Mouse (Mus musculus): ENCODE data around the gene Zfp87. TPM values are rescaled to one million over a fixed set of nuclear protein-coding genes. Genes with fewer than 3 reads are reported as not detected.

Gene Zfp87
- 45.3 and 77.5 TPM in 2 replicates for polyA plus RNA-seq (2015; fragmentation: Nextera tagmentation; extraction: Ambion mirVana)

DNA sequence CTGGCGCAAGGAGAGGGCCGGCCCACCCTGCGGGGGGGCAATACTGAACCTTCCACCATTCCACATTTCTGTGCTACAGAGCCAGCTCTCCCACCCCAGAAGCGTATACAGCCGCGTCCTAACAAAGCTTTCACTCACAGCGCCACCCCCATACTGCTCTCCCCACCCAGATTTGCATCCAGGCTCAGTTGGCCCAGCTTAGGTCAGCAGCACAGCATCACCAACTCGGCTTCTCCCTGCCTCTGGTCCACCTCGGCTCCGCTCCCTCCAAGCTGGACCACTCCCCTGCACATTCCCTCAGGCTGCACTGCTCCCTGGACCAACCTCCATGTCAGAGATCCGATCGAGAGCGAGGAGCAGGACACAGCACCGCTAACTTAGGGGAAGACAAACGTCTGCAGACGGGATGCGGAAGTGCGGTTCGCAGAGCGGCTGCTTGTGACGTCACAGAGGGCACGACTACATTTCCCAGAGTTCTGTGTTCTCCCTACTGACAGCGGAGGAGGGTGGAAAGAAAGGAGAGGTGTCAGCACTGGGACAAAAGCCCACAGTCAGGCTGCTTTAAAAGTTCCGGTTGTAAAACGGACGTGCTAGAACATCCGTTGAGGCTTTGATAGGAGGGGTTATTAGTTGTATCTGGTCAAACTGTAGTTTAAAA, at the start of gene Zfp87, which contains the start of gene Gm26965:
Zfp87 (minus strand) TSS at position 425 of the 658 bp plus-strand sequence.
Gm26965 (minus strand) TSS at position 399 of the 658 bp plus-strand sequence.

DNA sequence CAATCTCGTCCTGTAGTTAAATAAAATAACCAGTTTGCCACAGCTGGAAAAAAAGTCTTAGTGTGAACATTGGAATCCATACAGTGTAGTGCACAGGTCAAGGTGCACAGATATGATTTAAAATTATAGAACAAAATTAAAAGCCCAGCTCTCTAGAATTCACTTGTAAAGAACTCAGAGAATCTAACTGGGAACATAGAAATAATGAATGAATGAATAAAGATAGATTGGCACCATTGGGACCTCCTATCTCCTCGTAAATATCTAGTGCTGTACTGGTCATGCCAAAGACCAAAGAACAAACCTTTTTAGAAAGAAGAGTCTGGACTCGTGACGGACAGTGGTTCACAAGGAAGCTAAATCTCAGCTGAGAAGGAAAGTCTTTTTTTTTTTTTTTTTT, 27.8 kb upstream of the Zfp87 start, which contains the start of gene Zfp748:
Zfp748 (minus strand) TSS at position 101 of the 400 bp plus-strand sequence.

DNA sequence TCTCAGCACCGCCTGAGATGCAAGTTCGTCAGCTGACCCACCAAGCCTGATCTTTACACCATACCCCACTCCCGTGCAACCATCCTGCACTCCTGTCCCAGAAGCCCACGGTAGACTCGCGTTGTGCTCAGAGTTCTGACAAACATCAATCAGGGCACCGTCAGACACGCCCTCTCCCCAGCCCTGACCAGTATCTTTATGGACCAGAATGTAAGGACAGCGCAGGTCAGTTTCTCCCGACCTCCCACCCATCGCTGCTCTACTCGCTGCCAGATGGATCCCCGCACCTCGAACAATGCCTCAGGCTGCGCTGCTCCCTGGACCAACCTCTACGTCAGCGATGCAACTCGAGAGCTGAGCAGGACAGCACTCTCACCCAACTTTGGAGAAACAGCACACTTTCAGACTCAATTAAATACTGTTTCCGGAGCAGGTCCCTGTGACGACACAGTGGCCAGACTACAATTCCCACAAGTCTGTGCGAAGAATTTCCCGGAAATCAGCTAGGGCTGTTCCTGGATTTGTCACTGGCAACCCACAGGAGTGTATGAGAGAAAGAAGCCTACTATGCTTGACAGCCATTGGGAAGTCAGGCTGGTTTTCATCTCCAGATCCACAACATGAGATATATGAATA, 25.8 kb downstream of the Zfp87 start, which contains the start of gene Zfp58:
Zfp58 (minus strand) TSS at position 472 of the 636 bp plus-strand sequence.

GRCm38 (mm10) chr13:67483625-67484423, 42.2 kb downstream of the Zfp87 start, which contains the start of gene Zfp874b:
Zfp874b (minus strand) TSS chr13:67484258.

Other genes with a start within 250 kb of the Zfp87 start
- gene Zfp458, start 247.7 kb downstream of the Zfp87 start, polyA plus RNA-seq (2015; fragmentation: Nextera tagmentation; extraction: Ambion mirVana), result 0.96 and 1.4 TPM in 2 replicates
- gene Zfp457, start 219.7 kb downstream of the Zfp87 start, polyA plus RNA-seq (2015; fragmentation: Nextera tagmentation; extraction: Ambion mirVana), result 0.44 and 0.83 TPM in 2 replicates
- 1.1 and 2.0 TPM in 2 replicates for gene Zfp595, start 193.6 kb downstream of the Zfp87 start, polyA plus RNA-seq (2015; fragmentation: Nextera tagmentation; extraction: Ambion mirVana)
- gene Gm28044, start 165.6 kb downstream of the Zfp87 start, polyA plus RNA-seq (2015; fragmentation: Nextera tagmentation; extraction: Ambion mirVana), result 0.43 and 1.7 TPM in 2 replicates
- 0.76 and 0.87 TPM in 2 replicates for gene Zfp953, start 165.6 kb downstream of the Zfp87 start, polyA plus RNA-seq (2015; fragmentation: Nextera tagmentation; extraction: Ambion mirVana)
- 0.57 and 0.80 TPM in 2 replicates for gene Gm28041, start 150.4 kb downstream of the Zfp87 start, polyA plus RNA-seq (2015; fragmentation: Nextera tagmentation; extraction: Ambion mirVana)
- gene Zfp456, start 150.4 kb downstream of the Zfp87 start, polyA plus RNA-seq (2015; fragmentation: Nextera tagmentation; extraction: Ambion mirVana), result 0.74 and 0.84 TPM in 2 replicates
- gene Zfp429, start 126.4 kb downstream of the Zfp87 start, polyA plus RNA-seq (2015; fragmentation: Nextera tagmentation; extraction: Ambion mirVana), result 5.2 and 5.7 TPM in 2 replicates
- gene Zfp459, start 104.8 kb downstream of the Zfp87 start, polyA plus RNA-seq (2015; fragmentation: Nextera tagmentation; extraction: Ambion mirVana), result 0.12 and 0.19 TPM in 2 replicates
- 12.6 and 15.1 TPM in 2 replicates for gene Zfp874a, start 74.6 kb downstream of the Zfp87 start, polyA plus RNA-seq (2015; fragmentation: Nextera tagmentation; extraction: Ambion mirVana)
- gene Zfp874b, start 41.9 kb downstream of the Zfp87 start, polyA plus RNA-seq (2015; fragmentation: Nextera tagmentation; extraction: Ambion mirVana), result 4.2 and 4.6 TPM in 2 replicates
- 5.8 and 6.9 TPM in 2 replicates for gene Zfp58, start 25.6 kb downstream of the Zfp87 start, polyA plus RNA-seq (2015; fragmentation: Nextera tagmentation; extraction: Ambion mirVana)
- not detected in 2 replicates for gene Gm26965, start within 50 bp of the Zfp87 start, polyA plus RNA-seq (2015; fragmentation: Nextera tagmentation; extraction: Ambion mirVana)
- 7.8 and 9.3 TPM in 2 replicates for gene Zfp748, start 27.7 kb upstream of the Zfp87 start, polyA plus RNA-seq (2015; fragmentation: Nextera tagmentation; extraction: Ambion mirVana)
- 3.7 and 4.0 TPM in 2 replicates for gene Zfp729b, start 83.5 kb upstream of the Zfp87 start, polyA plus RNA-seq (2015; fragmentation: Nextera tagmentation; extraction: Ambion mirVana)
- not detected in 2 replicates for gene Gm49345, start 111.6 kb upstream of the Zfp87 start, polyA plus RNA-seq (2015; fragmentation: Nextera tagmentation; extraction: Ambion mirVana)
- 1.4 and 1.7 TPM in 2 replicates for gene Zfp729a, start 111.6 kb upstream of the Zfp87 start, polyA plus RNA-seq (2015; fragmentation: Nextera tagmentation; extraction: Ambion mirVana)
- gene Zfp738, start 160.9 kb upstream of the Zfp87 start, polyA plus RNA-seq (2015; fragmentation: Nextera tagmentation; extraction: Ambion mirVana), result 10.0 and 10.3 TPM in 2 replicates
- 3.7 and 5.6 TPM in 2 replicates for gene Zfp65, start 203.0 kb upstream of the Zfp87 start, polyA plus RNA-seq (2015; fragmentation: Nextera tagmentation; extraction: Ambion mirVana)
- gene Zfp85, start 229.1 kb upstream of the Zfp87 start, polyA plus RNA-seq (2015; fragmentation: Nextera tagmentation; extraction: Ambion mirVana), result 6.7 and 9.9 TPM in 2 replicates

Measured in adrenal gland, postnatal 0 days (tissue).